Mouse (Mus musculus): ENCODE results near the gene Slc30a3. TPM values are rescaled to one million over a fixed set of nuclear protein-coding genes. Genes with fewer than 3 reads are reported as not detected.
A peak's percentile ranks its signal among the peaks of the same experiment; 100 is the strongest.
"Not testable (repeated sequence)": the region's sequence is repeated elsewhere in the genome, so short reads cannot be mapped to it uniquely, and the experiment has no call there.

Slc30a3 gene
- polyA plus RNA-seq, 1 experiment from 2014 or later: 0.25 TPM

GRCm38 (mm10) chr5:31071821-31072220 is 36.2 kb downstream of the Slc30a3 start:
- no peak overlapping the region for H3K4me2 ChIP-seq
- no peaks in the 10 kb centered on the region for H3K4me1 ChIP-seq (replicated peaks)
- no peaks in the 10 kb centered on the region for H3K27me3 ChIP-seq
- no peak overlapping the region for H3K27ac ChIP-seq
- H3K36me3 ChIP-seq: peaks cover 95% of the 10 kb centered on the region
- H3K9ac ChIP-seq: no peak overlapping the region
- no peaks in the 10 kb centered on the region for H3K9me3 ChIP-seq (replicated peaks)
- WGBS: 91% methylated on average over 11 of the region's 11 CpGs
- no peak for ATAC-seq (replicated peaks; ENCODE audit: insufficient number of reproducible peaks, insufficient read depth, low FRiP score, low read depth)
- no peak overlapping the region for H3K4me3 ChIP-seq

- no peaks in the 10 kb centered on the region for H3K27me3 ChIP-seq
- no peaks in the 10 kb centered on the region for H3K9me3 ChIP-seq (replicated peaks)
- H3K36me3 ChIP-seq: peaks cover 95% of the 10 kb centered on the region
- H3K27ac ChIP-seq: no peak overlapping the region
- WGBS: 88% methylated on average over 2 of the region's 2 CpGs
- no peaks in the 10 kb centered on the region for H3K4me1 ChIP-seq (replicated peaks)
- ATAC-seq (replicated peaks; ENCODE audit: insufficient number of reproducible peaks, insufficient read depth, low FRiP score, low read depth): no peak
- H3K9ac ChIP-seq: no peak overlapping the region
- H3K4me2 ChIP-seq: no peak overlapping the region
- no peak overlapping the region for H3K4me3 ChIP-seq
Measured at GRCm38 (mm10) chr5:31071059-31071458, 37.0 kb downstream of the Slc30a3 start.

- 97% methylated on average over 3 of the region's 3 CpGs for WGBS
- no peak overlapping the region for H3K4me3 ChIP-seq
- no peak overlapping the region for H3K9ac ChIP-seq
- no peaks in the 10 kb centered on the region for H3K27me3 ChIP-seq
- H3K27ac ChIP-seq: no peak overlapping the region
- no peaks in the 10 kb centered on the region for H3K4me1 ChIP-seq (replicated peaks)
- ATAC-seq (replicated peaks; ENCODE audit: insufficient number of reproducible peaks, insufficient read depth, low FRiP score, low read depth): no peak
- no peaks in the 10 kb centered on the region for H3K9me3 ChIP-seq (replicated peaks)
- H3K36me3 ChIP-seq: peaks cover 90% of the 10 kb centered on the region
- no peak overlapping the region for H3K4me2 ChIP-seq
Measured at GRCm38 (mm10) chr5:31069810-31070209, 38.2 kb downstream of the Slc30a3 start.

- Histone ChIP-seq H3K4me1 (replicated peaks) (peaks cover 15% of the 10 kb centered on the region), H3K9me3 (replicated peaks) (no peaks in the 10 kb centered on the region), H3K9ac (peak overlapping the region; percentile 68), H3K4me2 (peak overlapping the region; percentile 96), H3K36me3 (peaks cover 34% of the 10 kb centered on the region; the same call in 1 of the 2 replicates), H3K4me3 (peak overlapping the region; percentile 60), H3K27ac (peak overlapping the region; percentile 63; the same call in 1 of the 2 replicates), H3K27me3 (no peaks in the 10 kb centered on the region)
- 22% methylated on average over 19 of the region's 19 CpGs for WGBS
- ATAC-seq (replicated peaks; ENCODE audit: insufficient number of reproducible peaks, insufficient read depth, low FRiP score, low read depth): peak; percentile 32; the same call in 1 of the 2 replicates
Measured at GRCm38 (mm10) chr5:31055216-31056140, 52.6 kb downstream of the Slc30a3 start.

- Histone ChIP-seq H3K4me3 (peak within 1 kb of the TSS; percentile 60), H3K27me3 (no peaks in the 10 kb centered on the region), H3K9ac (peak within 1 kb of the TSS; percentile 68), H3K4me1 (replicated peaks) (peaks cover 17% of the 10 kb centered on the region), H3K27ac (peak within 1 kb of the TSS; percentile 63), H3K4me2 (peak within 1 kb of the TSS; percentile 96), H3K9me3 (replicated peaks) (no peaks in the 10 kb centered on the region), H3K36me3 (peaks cover 25% of the 10 kb centered on the region; the same call in 1 of the 2 replicates)
- WGBS: under 1% methylated on average over 64 of the region's 64 CpGs
- peak; percentile 96 for ATAC-seq (replicated peaks; ENCODE audit: insufficient number of reproducible peaks, insufficient read depth, low FRiP score, low read depth)
Measured at GRCm38 (mm10) chr5:31054261-31055215, 53.5 kb downstream of the Slc30a3 start, which contains the start of gene Cad. Cad (plus strand) TSS chr5:31054780.

GRCm38 (mm10) chr5:31053728-31054127 is 54.3 kb downstream of the Slc30a3 start:
- H3K9me3 ChIP-seq (replicated peaks); ATAC-seq (replicated peaks; ENCODE audit: insufficient number of reproducible peaks, insufficient read depth, low FRiP score, low read depth); H3K9ac ChIP-seq; H3K27me3 ChIP-seq: not testable (repeated sequence)
- Histone ChIP-seq H3K4me1 (replicated peaks) (peaks cover 20% of the 10 kb centered on the region), H3K4me3 (peak overlapping the region; percentile 60), H3K36me3 (peaks cover 17% of the 10 kb centered on the region; the same call in 1 of the 2 replicates), H3K27ac (peak overlapping the region; percentile 63), H3K4me2 (peak overlapping the region; percentile 96)
- WGBS: 74% methylated on average over 4 of the region's 4 CpGs

- Histone ChIP-seq H3K27me3 (no peaks in the 10 kb centered on the region), H3K9ac (no peak overlapping the region), H3K9me3 (replicated peaks) (no peaks in the 10 kb centered on the region), H3K4me1 (replicated peaks) (peaks cover 18% of the 10 kb centered on the region), H3K36me3 (0 out of 2 replicates have a peak, but pooled peaks cover 8% of the 10 kb centered on the region), H3K4me2 (no peak overlapping the region), H3K27ac (no peak overlapping the region), H3K4me3 (no peak overlapping the region)
- ATAC-seq (replicated peaks; ENCODE audit: insufficient number of reproducible peaks, insufficient read depth, low FRiP score, low read depth): no peak
Measured at GRCm38 (mm10) chr5:31050427-31050826, 57.6 kb downstream of the Slc30a3 start.

- Histone ChIP-seq H3K9me3 (replicated peaks) (no peaks in the 10 kb centered on the region), H3K27ac (peak within 1 kb of the TSS; percentile 99), H3K36me3 (0 out of 2 replicates have a peak, but pooled peaks cover 8% of the 10 kb centered on the region), H3K9ac (peak within 1 kb of the TSS; percentile 93), H3K4me2 (peak within 1 kb of the TSS; percentile 86), H3K27me3 (no peaks in the 10 kb centered on the region), H3K4me1 (replicated peaks) (peaks cover 12% of the 10 kb centered on the region), H3K4me3 (peak within 1 kb of the TSS; percentile 86)
- under 1% methylated on average over 23 of the region's 23 CpGs for WGBS
- peak; percentile 63 for ATAC-seq (replicated peaks; ENCODE audit: insufficient number of reproducible peaks, insufficient read depth, low FRiP score, low read depth)
Measured at GRCm38 (mm10) chr5:31048763-31049641, 59.0 kb downstream of the Slc30a3 start, which contains the start of gene Slc5a6. Slc5a6 (minus strand) TSS chr5:31048924.

- Histone ChIP-seq H3K27me3 (no peaks in the 10 kb centered on the region), H3K4me3 (peak within 1 kb of the TSS; percentile 86), H3K4me2 (peak within 1 kb of the TSS; percentile 86), H3K9ac (peak within 1 kb of the TSS; percentile 93), H3K27ac (peak within 1 kb of the TSS; percentile 99), H3K9me3 (replicated peaks) (no peaks in the 10 kb centered on the region), H3K36me3 (peaks cover 9% of the 10 kb centered on the region; the same call in 1 of the 2 replicates), H3K4me1 (replicated peaks) (peaks cover 10% of the 10 kb centered on the region)
- WGBS: under 1% methylated on average over 73 of the region's 73 CpGs
- ATAC-seq (replicated peaks; ENCODE audit: insufficient number of reproducible peaks, insufficient read depth, low FRiP score, low read depth): peak; percentile 96
Measured at GRCm38 (mm10) chr5:31047848-31048762, 59.9 kb downstream of the Slc30a3 start, which contains the start of gene Atraid. Atraid (plus strand) TSS chr5:31048312.
